19 mouse cellular contexts compared by ENCODE assay signal in the genomic region with DNA sequence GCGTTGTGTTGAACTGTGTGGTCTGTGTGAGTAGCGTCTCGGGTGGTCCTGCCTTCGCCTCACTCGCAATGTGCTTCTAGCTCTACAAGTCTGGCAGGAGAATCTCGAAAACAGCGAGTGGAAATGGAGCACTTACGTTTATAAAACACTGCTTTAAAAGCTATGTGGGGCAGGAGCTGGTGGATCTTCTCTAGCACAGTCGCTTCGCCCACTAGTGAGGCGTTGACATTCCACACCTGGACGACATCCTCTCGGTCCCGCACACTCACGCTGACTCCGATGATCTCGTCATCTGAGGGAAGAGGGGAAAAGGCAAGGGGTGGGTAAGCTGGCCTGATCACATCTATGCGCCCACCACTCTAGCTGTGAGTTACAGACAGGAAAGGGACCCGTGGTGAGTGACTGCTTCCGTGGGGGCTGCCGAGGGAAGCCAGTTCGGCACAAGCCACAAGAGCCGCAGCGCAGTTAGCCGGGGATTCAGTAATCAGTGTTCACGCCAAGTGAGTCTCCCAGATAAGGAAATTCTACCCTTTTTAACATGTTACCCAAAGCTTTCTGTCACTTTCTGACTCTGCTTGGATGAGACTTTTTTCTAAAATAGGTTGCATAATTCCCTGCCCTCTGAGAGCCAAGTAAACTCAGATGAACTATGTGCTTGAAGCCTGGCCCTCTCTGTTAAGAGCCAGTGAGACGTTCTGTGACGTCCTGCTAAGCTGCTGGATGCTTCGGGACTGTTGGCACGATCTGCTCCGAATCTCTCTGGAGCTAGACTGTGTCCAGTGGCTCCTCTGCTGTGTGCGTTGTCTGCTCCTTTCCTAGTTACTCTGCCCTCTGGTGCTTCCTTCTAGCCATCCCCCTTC. TPM values are rescaled to one million over a fixed set of nuclear protein-coding genes. Genes with fewer than 3 reads are reported as not detected.
DNase-seq lines count a peak whose midpoint lies in the region; ATAC-seq and TF ChIP-seq lines count a peak whose summit lies in the region.
"Had no signal": no experiment of that assay in that cellular context is flagged by ENCODE, and none has a peak within 500 bp of the region (broad histone marks: within the 10 kb centered on the region; RNA-seq: fewer than 3 reads in every experiment).

No protein-coding gene starts in this region.

- H3K9me3 ChIP-seq in E14TG2a.4 (ENCODE audit: low read length) (no peaks in the 10 kb centered on the region), G1E (replicated peaks) (peaks cover 72% of the 10 kb centered on the region)
- H3K9me3 ChIP-seq in lung, embryonic 16.5 days (ENCODE audit: control insufficient read depth, low read length) = no peaks in the 10 kb centered on the region
- H3K9me3 ChIP-seq: heart, embryonic 15.5 days; limb, embryonic 15.5 days; neural tube, embryonic 13.5 days had no signal

- no peak overlapping the region for H3K4me2 ChIP-seq in lung, embryonic 16.5 days (ENCODE audit: low read depth, low read length)
- H3K4me2 ChIP-seq: heart, embryonic 15.5 days; limb, embryonic 15.5 days; neural tube, embryonic 13.5 days had no signal

- H3K27me3 ChIP-seq in E14TG2a.4 (ENCODE audit: insufficient read depth, low read length) = peaks cover 32% of the 10 kb centered on the region
- no peaks in the 10 kb centered on the region for H3K27me3 ChIP-seq in G1E (ENCODE audit: insufficient read depth, low read length)
- H3K27me3 ChIP-seq in lung, embryonic 16.5 days (ENCODE audit: control insufficient read depth, insufficient read depth, low read depth, low read length) = no peaks in the 10 kb centered on the region
- H3K27me3 ChIP-seq: heart, embryonic 15.5 days; limb, embryonic 15.5 days had no signal

- H3K4me3 ChIP-seq in E14TG2a.4 (replicated peaks; ENCODE audit: low read length) (0 out of 2 replicates have a peak overlapping the region, but pooled peaks have one; percentile 23), G1E (ENCODE audit: low read depth, low read length) (peak overlapping the region; percentile 16; the same call in 1 of the 2 replicates)
- H3K4me3 ChIP-seq in lung, embryonic 16.5 days (ENCODE audit: low read length) = no peak overlapping the region
- H3K4me3 ChIP-seq: erythroblast, embryonic 14.5 days; heart, embryonic 15.5 days; limb, embryonic 15.5 days; neural tube, embryonic 13.5 days had no signal

- no peak overlapping the region for H3K27ac ChIP-seq in lung, embryonic 16.5 days (ENCODE audit: low read length)
- H3K27ac ChIP-seq: heart, embryonic 15.5 days; limb, embryonic 15.5 days; macrophage; neural tube, embryonic 13.5 days; stomach, postnatal 0 days had no signal

- no peaks in the 10 kb centered on the region for H3K36me3 ChIP-seq in E14TG2a.4 (ENCODE audit: insufficient read depth, low read length)
- no peaks in the 10 kb centered on the region for H3K36me3 ChIP-seq in G1E (replicated peaks)
- no peaks in the 10 kb centered on the region for H3K36me3 ChIP-seq in lung, embryonic 16.5 days (ENCODE audit: control insufficient read depth, insufficient read depth, low read length)
- H3K36me3 ChIP-seq: heart, embryonic 15.5 days had no signal

- H3K4me1 ChIP-seq in E14TG2a.4 (replicated peaks; ENCODE audit: low read depth, low read length) (peaks cover 10% of the 10 kb centered on the region; the same call in 1 of the 2 replicates), G1E (ENCODE audit: insufficient read depth, low read depth, low read length) (no peaks in the 10 kb centered on the region)
- H3K4me1 ChIP-seq in lung, embryonic 16.5 days (replicated peaks; ENCODE audit: control insufficient read depth, insufficient read depth, low read length) = no peaks in the 10 kb centered on the region
- H3K4me1 ChIP-seq: heart, embryonic 15.5 days had no signal

- H3K9ac ChIP-seq in lung, embryonic 16.5 days (ENCODE audit: low read length) = no peak overlapping the region
- H3K9ac ChIP-seq: forebrain, postnatal 0 days; heart, embryonic 15.5 days; limb, embryonic 15.5 days; neural tube, embryonic 13.5 days had no signal

- TF ChIP-seq CTCF in E14TG2a.4 (conservative IDR thresholded peaks at IDR 0.05; ENCODE audit: low read length) (no peak), G1E (IDR thresholded peaks at IDR 0.05; ENCODE audit: low read depth, low read length) (no peak)

- 62% methylated on average over 32 of the region's 32 CpGs for WGBS in lung, embryonic 16.5 days

- no peak for ATAC-seq in G1E (ENCODE audit: extremely low read depth, insufficient number of reproducible peaks, low FRiP score, poor library complexity, severe bottlenecking)
- peak; percentile 20; the same call in 1 of the 2 replicates for ATAC-seq in lung, embryonic 16.5 days (ENCODE audit: low read depth)
- ATAC-seq in megakaryocyte progenitor cell, adult 5-6 weeks (replicated peaks; ENCODE audit: poor library complexity) = no peak
- ATAC-seq: forebrain, postnatal 0 days; hindbrain, embryonic 16.5 days had no signal

- peak; percentile 56 to 58 for DNase-seq in heart, adult 9 months (ENCODE audit: low spot score in 2 of 2)
- DNase-seq in heart, adult 8-10 months (ENCODE audit: low spot score) = no peak
- no peak for DNase-seq in G1E (ENCODE audit: low spot score)
- no peak for DNase-seq in ovary, postnatal 10 days (ENCODE audit: low spot score)
- DNase-seq: adrenal gland, adult 2 months; cerebellum, adult 9-10 months; embryo, embryonic 11 days; forebrain, postnatal 0 days; retina, postnatal 1 day had no signal

RNA-seq across cellular contexts. Expression of a gene that starts 34.2 kb away (rescaled TPM):
- total RNA-seq in heart, adult 8-10 months (2022) = 10 to 100 TPM; 40.1 to 57.0 (median 48.9) TPM
- total RNA-seq in G1E (2014; fragmentation: Nextera tagmentation) (not detected in 2 replicates), G1E (2017) (0.12 TPM in 1 of 2 replicates, not detected in the other)
- not detected in 2 replicates for polyA plus RNA-seq in G1E (2012)
- polyA plus RNA-seq in lung, embryonic 16.5 days (2015; fragmentation: Nextera tagmentation; extraction: Ambion mirVana) = 26.1 and 26.3 TPM in 2 replicates
- total RNA-seq in megakaryocyte progenitor cell, adult 5-6 weeks (2015) = 19.4 and 23.6 TPM in 2 replicates
- total RNA-seq in megakaryocyte progenitor cell, adult 5-6 weeks (2017) = 19.8 and 20.8 TPM in 2 replicates
- polyA plus RNA-seq: erythroblast, embryonic 14.5 days had no signal

RNA-seq across cellular contexts. Expression of a gene that starts 34.2 kb away (rescaled TPM):
- total RNA-seq in heart, adult 8-10 months (2022) = 1 to 10 TPM in 3 of 4 experiments, under 1 TPM in 1; 0.72 to 2.2 (median 1.6) TPM
- total RNA-seq in G1E (2014; fragmentation: Nextera tagmentation) (4.8 and 7.1 TPM in 2 replicates), G1E (2017) (1.2 and 1.5 TPM in 2 replicates)
- polyA plus RNA-seq in G1E (2012) = not detected in 2 replicates
- 2.3 and 2.5 TPM in 2 replicates for polyA plus RNA-seq in lung, embryonic 16.5 days (2015; fragmentation: Nextera tagmentation; extraction: Ambion mirVana)
- total RNA-seq in megakaryocyte progenitor cell, adult 5-6 weeks (2015) = 5.9 and 11.8 TPM in 2 replicates
- 2.7 and 3.5 TPM in 2 replicates for total RNA-seq in megakaryocyte progenitor cell, adult 5-6 weeks (2017)
- polyA plus RNA-seq: erythroblast, embryonic 14.5 days had no signal

Comparison
In these comparisons a context has a peak if more than half of its experiments do, and no peak if none do; other contexts are left out.
1. DNase-seq: peak in heart, adult 9 months (2 of 2); none in heart, adult 8-10 months (single experiment), G1E (single experiment) and ovary, postnatal 10 days (single experiment).
2. RNA of a gene that starts 34.2 kb away (total RNA-seq): 40.1 to 57.0 TPM in heart, adult 8-10 months and 19.4 to 23.6 TPM in megakaryocyte progenitor cell, adult 5-6 weeks; 0.12 TPM in G1E; every median in the first group is over 10 times any median in the second.